Mouse (Mus musculus): ENCODE data around the gene Naa35.

GRCm38 (mm10) chr13:59675151-59676011 is 90.3 kb downstream of the Naa35 start, which contains the start of gene Golm1:
- TF ChIP-seq GATA1 (IDR thresholded peaks at IDR 0.05; ENCODE audit: borderline replicate concordance, low read length), result no peak
- TF ChIP-seq FLI1 (IDR thresholded peaks at IDR 0.05; ENCODE audit: low read length), result no peak
